Mouse (Mus musculus) liver, adult (tissue): Measurements from ENCODE around the gene Cwc25.
A peak's percentile ranks its signal among the peaks of the same experiment; 100 is the strongest.

ENCODE experiments used
- GATA4 ChIP-seq: IDR thresholded peaks from 2 replicates; pipeline ENCODE4 v1.6.1; 2014; ENCODE audit warnings: mild to moderate bottlenecking, low read length; ENCODE audit not compliant: insufficient replicate concordance

Cwc25 gene

GRCm38 (mm10) chr11:97805662-97806612 lies 39.6 kb upstream of the Cwc25 start:
- TF ChIP-seq GATA4, result no peak

DNA sequence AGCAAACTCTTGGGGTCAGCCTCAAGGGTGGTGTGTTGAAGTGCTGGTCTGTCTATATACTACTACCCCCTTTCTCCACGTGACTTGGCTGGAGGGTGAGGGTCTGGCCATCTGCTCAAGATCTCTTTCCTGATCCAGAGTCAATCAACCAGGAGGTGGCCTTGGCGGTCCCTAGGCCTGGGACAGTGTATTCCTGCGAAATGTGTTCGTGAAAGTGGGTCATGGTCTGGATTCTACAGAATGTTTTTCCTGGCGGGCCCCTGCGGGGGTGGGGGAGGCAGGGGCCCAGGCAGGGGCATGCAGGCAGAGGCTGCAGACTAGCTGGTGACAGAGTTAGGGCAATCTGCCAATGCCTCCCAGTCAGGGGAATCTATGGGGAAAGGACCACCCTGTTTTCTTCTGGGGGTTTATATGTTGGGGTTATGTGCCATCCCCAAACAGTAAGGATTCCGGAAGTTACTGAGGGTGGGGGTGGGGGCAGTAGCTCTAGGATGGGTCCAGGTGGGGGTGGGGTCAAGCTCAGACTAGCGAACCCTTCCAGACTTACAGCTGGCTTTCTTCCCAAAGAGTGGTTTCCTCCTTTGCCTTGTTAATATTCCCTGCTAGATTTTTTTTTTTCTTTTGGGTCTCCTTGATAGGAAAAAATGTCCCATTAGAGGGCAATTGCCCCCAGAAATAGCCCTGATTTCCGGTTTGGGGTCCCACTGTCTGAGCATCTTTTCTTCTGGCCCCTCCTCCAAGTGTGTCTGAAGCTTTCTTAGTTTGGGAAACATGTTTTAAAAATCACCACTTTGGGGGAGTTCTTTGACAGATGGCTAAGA lies 38.7 kb upstream of the Cwc25 start:
- no peak for TF ChIP-seq GATA4

DNA sequence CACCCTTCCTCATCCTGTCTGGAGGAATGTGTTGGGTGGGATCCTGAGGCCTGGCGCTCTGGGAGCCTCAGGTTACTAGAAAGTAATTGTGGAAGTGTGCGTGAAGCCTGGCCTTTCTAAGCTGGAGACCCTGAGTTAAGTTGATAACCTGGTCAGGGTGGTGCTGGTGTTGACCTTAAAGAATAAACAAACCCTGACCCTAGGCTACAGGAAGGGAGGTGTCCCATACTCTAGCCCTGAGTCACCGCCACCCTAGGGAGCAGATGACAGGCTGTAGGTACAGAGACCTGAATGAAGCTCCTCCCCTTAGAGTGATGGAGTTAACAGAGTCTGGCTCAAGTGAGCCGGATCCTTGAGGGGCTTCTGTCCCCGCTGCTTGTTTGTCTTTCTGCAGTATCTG lies 37.5 kb upstream of the Cwc25 start:
- TF ChIP-seq GATA4, result no peak

DNA sequence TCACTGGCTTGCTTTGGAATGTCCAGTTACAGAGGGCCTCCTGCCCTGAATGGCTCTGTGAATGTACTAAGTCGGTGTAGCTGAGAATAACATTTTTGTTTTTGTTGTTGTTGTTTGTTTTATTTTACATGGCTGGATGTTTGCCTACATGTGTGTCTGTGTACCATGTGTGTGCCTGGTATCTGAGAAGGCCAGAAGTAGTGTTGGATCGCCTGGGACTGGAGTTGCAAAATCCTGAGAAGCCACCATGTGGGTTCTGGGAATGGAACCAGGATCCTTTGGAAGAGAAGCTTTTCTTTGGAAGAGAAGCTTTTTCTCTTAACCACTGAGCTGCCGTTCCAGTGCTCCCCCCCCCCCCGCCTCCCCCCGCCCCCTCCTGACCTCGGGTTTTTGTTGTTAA lies 36.1 kb upstream of the Cwc25 start:
- TF ChIP-seq GATA4, result no peak

- TF ChIP-seq GATA4, result no peak
Observed at GRCm38 (mm10) chr11:97802194-97802470, 35.8 kb upstream of the Cwc25 start.

- no peak for TF ChIP-seq GATA4
Observed at GRCm38 (mm10) chr11:97801409-97802193, 35.2 kb upstream of the Cwc25 start.

DNA sequence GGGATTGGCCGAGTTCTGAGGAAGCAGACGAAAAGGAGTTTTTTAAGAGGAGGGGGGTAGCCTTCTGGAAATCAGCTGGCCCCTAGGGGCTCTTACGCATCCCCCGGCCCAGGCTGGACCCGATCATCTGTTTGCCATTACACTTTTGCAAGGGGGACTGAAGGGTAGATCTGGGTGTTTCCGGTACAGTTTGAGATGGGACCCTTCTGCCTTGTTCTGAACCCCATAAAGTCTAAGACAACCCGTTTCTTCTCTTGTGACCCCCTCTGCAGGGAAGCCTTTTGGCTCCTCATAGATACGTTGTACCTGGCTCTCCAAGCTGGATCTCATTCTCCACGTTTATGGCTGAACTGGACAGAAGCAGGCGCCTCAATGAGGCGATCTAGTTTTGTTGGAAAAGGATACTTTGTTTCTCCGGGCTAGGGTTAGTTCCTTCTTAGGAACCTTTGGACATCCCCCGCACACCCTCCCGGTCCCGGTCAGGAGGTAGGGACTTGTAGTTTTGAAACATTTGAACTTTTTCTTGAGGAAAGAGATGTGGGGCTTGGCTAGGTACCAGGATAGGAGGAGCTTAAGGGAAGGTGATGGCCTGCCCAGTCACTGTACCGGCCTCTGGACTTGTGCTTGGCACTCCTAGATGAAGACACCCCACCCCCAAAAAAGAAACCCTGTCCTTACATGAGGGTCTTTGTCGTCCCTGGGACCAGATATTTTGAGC lies 34.5 kb upstream of the Cwc25 start:
- TF ChIP-seq GATA4, result no peak

GRCm38 (mm10) chr11:97799994-97800690 lies 33.8 kb upstream of the Cwc25 start:
- TF ChIP-seq GATA4, result no peak

- 0 out of 2 replicates have a peak, but pooled peaks have one; percentile 11 for TF ChIP-seq GATA4
Observed at GRCm38 (mm10) chr11:97799146-97799993, 33.0 kb upstream of the Cwc25 start.

- no peak for TF ChIP-seq GATA4
Observed at GRCm38 (mm10) chr11:97798782-97799145, 32.4 kb upstream of the Cwc25 start, which contains the start of gene Lasp1. Gene Lasp1, plus strand, starts transcription at chr11:97799000.

GRCm38 (mm10) chr11:97798083-97798435 lies 31.7 kb upstream of the Cwc25 start:
- no peak for TF ChIP-seq GATA4

GRCm38 (mm10) chr11:97797369-97798082 lies 31.2 kb upstream of the Cwc25 start:
- no peak for TF ChIP-seq GATA4

DNA sequence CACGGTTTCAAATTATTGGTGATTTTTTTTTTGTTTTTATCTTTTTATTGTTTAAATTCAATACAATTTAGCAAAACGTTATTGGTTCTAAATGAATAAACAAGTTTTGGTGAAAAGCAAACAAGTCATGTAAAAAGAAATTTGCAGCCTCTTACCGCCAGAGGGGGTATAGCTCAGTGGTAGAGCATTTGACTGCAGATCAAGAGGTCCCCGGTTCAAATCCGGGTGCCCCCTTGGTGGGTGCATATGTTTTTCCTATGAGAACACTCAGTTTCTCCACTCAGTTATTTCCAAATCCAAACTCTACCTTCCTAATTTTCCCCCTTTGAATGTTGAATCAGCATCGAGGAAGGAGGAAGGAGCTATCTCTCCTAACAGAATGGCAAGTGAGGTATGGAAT lies 30.6 kb upstream of the Cwc25 start:
- no peak for TF ChIP-seq GATA4
